Mouse (Mus musculus) c-Kit-negative CD71-positive TER-119-positive erythroid progenitor cells, embryonic 14.5 days (primary cell): ENCODE data around the gene Tomm22.

Experiments used
- DNase-seq: peaks from one replicate; pipeline ENCODE4 v3.0.0-alpha.2; 2013; ENCODE audit warnings: low read depth, low spot score

Tomm22 gene

DNA sequence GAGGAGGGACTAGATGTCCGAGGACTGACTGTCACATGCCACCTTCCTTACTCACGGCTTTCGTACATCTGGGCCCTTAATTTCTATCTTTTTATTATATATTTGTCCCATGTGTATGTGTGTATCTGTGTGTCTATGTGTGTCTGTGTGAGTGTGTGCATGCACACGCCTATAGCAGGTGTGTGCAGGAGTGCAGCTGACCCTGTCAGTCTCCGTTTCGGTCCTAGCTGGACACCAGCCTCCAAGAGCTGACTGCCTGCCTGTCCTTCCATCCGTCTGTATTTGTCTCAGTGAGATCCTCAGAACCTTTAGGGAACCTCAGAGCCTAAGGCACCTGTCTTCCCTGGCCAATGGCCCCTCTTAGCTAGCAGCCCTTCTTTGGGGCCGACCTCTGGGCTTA is 49.6 kb downstream of the Tomm22 start:
- DNase-seq, result no peak

DNA sequence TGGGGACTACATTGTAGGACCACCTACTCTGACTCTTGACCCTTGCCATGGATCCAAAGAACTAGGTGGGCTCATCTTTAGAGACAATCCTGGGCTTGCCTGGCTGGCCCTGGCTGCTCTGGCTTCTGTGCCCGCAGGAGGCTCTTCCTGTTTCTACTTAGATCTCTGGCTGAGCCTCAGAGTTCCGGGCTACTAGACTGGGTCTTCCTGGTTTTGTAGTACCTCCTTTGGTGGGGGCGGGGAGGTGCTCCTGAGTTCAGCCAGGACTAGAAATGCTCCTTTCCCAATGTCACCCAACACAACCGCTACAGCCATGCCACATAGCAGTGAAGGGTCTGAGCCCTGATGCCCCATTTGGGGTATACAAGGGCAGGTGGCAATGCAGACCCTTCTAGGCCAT is 50.1 kb downstream of the Tomm22 start:
- no peak for DNase-seq
